Mouse (Mus musculus): ENCODE measurements at regions not wholly inside any gene's neighbourhood (a gene's known extent, or its start where the extent isn't known, plus 50 kb on each side); places are given as distances from the start of the nearest gene placed in this dataset.

DNA sequence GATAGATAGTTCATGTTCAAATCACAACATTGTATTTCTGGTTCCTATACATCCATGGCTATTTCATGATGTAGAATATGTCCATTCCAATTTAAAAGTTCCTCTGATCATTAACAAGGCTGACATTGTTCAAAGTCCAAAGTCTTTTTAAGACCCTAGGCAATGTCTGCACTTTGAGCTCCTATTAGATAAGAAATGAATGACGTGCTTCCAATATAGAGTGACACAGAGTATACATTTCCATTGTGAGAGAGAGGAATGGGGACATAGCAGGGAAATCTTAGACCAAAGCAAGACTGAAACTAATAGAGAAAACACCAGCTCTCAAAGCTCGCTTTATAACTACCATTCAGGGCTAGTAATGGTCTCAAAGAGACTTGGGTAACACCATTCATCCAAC is 153.5 kb downstream of the Mex3b start:
- no peak for DNase-seq (ENCODE audit: low spot score in 2 of 2)

GRCm38 (mm10) chr7:83023990-83024389 is 156.9 kb downstream of the Mex3b start:
- no peak for DNase-seq (ENCODE audit: low spot score in 2 of 2)

GRCm38 (mm10) chr7:83031101-83031500 is 164.0 kb downstream of the Mex3b start:
- DNase-seq (ENCODE audit: low spot score in 2 of 2): no peak

DNA sequence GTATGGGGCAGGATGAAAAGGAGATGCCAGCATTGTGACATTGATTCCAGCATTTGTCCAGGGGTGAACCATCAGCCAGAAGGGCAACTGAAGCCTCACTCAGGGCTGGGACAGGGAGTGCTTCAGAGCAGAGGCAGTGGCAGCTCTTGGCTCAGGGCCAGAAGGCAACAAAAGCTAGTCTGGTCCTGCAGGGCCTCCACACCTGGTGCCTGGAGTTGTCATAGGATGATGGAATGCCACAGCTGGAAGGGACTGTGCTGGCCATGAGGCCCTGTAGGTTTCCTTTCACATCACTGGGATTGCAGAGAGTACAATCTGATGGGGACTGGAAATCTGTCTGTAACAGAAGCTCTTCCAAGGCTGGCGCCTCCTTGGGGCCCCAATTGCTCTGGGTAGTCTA is 164.9 kb downstream of the Mex3b start:
- DNase-seq (ENCODE audit: low spot score in 2 of 2): no peak

DNA sequence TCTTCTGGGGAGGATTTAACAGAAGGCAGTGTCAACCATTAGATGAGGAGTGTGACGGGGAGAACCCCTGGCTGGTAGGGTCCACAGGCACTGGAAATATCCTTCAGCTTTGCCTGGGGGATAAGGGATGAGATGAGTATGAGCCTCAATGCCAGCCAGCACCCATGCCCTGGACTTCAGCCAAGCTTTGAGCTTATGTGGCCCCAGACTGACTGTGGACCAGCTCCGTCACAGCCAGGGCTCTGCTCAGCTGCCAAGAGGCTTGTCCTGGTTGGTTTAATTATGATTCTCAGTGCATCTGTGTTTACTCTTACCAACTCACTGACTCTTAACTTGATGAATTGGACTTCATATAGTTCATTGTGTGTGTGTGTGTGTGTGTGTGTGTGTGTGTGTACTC is 165.8 kb downstream of the Mex3b start:
- DNase-seq (ENCODE audit: low spot score in 2 of 2): no peak

DNA sequence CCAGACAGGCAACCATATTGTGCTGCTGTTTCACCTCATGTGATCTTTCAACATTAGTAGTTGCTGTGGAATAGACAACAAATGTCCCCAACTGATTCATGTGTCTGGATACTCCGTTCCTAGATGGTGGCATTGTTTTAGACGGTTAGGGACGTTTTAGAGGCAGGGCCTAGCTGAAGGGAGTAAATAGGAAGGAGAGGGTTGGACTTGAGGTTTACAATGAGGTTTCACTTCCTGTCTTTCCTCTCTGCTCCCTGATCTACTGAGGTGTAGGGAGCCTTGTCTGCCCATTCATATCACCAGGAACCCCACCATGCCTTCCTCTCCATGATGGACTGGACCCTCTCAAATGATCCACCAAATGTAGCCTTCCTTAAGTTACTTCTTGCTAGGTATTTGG is 168.1 kb downstream of the Mex3b start:
- no peak for DNase-seq (ENCODE audit: low spot score in 2 of 2)

GRCm38 (mm10) chr7:83036397-83036796 is 169.3 kb downstream of the Mex3b start:
- no peak for DNase-seq (ENCODE audit: low spot score in 2 of 2)

DNA sequence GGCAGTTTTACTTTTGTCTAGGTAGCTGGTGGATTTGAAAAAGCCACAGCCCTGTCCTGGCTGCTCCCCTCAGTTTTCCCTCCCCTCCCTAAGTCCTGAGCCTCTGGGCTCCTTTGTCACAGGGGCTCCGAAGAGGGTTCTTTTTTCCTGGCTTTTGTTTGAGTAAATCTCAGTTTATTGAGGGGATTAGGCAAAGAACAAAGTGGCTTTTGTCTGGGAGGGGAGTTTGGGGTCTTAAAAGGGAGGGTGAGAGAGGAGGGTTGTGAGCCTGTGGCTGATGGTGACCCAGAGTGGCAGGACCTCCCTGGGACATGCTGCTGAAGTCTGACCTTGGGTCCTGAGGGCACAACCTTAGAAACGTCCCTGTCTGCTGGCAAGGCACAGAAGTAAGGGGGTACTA is 170.0 kb downstream of the Mex3b start:
- no peak for DNase-seq (ENCODE audit: low spot score in 2 of 2)

DNA sequence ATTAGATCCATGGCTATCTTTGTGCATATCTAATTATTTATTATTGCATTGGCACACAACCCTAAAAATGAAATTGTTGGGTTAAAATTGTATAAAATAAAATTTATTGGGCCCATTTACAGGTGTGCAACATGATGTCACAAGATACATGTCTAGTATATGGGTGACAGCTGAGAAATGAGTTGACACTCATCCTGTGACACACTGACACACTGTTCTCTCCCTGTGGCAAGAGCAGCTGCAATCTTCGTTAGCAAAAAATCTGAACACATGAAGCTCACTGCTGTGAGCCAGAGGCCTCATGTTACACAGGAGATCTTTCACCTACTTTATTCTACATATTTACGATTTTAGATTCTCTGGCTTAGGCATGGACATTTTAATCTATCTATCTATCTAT is 170.6 kb downstream of the Mex3b start:
- DNase-seq (ENCODE audit: low spot score in 2 of 2): no peak

DNA sequence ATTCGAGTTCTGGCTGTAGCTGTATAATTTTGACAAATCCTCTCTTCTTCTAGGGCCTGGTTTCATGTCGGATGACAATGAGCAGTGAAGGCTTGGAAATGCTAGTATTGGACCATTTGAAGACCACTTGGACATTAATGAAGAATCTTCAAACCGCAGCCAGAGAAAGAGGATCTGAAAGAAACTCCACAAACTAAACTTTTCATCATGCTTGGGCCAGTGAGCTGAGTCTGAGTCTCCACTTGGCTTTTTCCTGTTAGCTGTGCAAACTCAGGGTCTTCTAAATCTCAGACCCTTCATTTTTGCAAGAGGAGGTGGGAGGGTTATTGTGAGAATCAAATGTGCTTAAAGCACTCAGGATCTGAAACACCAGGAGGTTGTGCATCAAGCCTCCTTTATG is 176.6 kb downstream of the Mex3b start:
- DNase-seq (ENCODE audit: low spot score in 2 of 2): no peak

- no peak for DNase-seq (ENCODE audit: low spot score in 2 of 2)
Observed at GRCm38 (mm10) chr7:83045266-83045665, 178.1 kb downstream of the Mex3b start.

DNA sequence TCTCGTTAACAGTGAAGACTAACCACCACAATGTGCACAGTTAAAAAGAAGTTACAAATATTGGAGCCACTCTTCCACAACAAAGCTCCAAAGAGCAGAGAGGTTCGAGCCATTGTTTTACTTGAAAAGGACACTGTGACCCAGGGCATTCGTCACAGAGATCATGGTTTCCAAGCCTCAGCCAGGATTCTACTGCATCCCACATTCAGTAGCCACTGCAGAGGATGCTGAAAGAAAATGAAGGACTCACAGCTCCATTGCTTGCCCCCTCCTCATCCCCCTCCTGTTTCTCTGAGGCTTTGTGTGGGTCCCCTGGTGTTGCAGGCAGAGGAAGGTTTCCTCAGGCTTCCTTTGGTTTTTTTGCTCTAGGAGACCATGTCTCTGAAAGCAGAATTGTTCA is 182.9 kb downstream of the Mex3b start:
- no peak for DNase-seq (ENCODE audit: low spot score in 2 of 2)

- no peak for DNase-seq (ENCODE audit: low spot score in 2 of 2)
Observed at GRCm38 (mm10) chr7:83050833-83051497, 183.8 kb downstream of the Mex3b start.

GRCm38 (mm10) chr7:83056101-83056935 is 189.2 kb downstream of the Mex3b start:
- peak; percentile 10 to 38 for DNase-seq (ENCODE audit: low spot score in 2 of 2)

DNA sequence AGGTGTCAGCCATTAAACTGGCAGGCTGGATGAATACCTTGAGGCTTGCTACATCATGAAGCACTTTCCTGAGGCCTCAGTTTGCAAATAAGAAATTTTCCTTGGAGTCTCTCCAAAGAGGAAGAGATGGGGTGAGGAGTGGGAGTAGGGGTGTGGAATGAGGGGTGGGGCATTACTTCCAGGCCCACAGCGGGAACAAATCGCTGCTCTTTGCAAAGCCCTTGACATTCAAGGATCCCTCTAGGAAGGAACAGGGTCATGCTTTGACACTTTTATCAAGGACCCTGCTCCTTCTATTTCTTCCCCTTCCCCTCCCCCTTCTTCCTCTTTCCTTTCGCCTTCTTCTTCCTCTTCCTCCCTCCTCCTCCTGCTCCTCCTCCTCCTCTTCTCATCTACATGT is 193.2 kb downstream of the Mex3b start:
- DNase-seq (ENCODE audit: low spot score in 2 of 2): no peak

DNA sequence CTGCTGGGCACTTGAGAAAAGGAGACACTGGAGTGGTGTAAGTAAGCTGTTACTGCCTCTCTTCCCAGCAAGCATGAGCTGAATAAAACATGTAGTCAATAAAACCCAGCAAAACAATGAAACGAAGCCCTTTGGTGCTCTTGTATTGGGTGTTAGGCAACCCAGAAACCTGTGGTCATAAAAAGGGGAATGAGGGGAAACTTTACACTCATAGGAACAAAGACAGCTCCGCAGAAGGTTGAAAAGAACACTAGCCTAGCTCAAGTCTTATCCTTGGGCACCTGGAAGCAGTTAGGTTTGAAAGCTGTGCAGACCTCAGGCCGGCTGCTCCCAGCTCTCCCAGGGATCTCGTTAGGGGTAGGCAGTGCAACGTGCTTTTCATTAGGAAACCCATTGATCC is 193.6 kb downstream of the Mex3b start:
- no peak for DNase-seq (ENCODE audit: low spot score in 2 of 2)

DNA sequence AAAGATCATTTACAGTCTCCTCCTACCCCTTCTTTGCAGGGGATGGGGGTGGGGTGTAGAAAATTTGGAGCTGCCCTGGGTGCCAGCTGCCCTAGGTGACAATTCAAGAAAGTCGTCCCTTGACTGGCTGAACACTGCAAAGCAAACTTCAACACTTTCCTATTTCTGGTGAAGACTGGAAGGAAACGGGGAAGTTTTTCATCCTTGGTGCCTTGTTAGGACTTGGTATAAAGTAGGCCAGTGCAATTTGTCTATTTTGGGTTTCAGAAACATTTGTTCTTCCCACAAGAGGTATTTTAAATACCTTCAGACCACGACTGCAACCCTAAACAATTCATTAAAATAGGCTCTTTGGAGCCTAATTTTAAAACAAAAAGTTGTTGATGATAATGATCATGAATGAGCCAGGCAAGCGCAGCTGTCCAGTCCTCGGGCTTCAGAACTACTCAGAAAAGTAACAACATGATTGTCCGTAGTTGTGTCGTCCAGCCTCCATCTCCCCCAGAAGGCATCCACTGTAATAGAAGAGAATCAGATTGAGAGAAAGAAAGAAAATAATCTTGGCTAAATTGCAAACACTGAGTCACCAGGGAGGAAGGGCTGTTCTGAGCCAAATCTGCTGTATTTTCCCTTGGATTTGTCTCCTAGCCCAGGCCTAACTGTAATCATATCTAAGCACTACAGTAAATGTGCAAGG is 194.2 kb downstream of the Mex3b start:
- DNase-seq (ENCODE audit: low spot score in 2 of 2): peak; percentile 19

GRCm38 (mm10) chr7:83061894-83062477 is 194.9 kb downstream of the Mex3b start:
- no peak for DNase-seq (ENCODE audit: low spot score in 2 of 2)

GRCm38 (mm10) chr7:83063559-83063958 is 196.4 kb downstream of the Mex3b start:
- no peak for DNase-seq (ENCODE audit: low spot score in 2 of 2)

GRCm38 (mm10) chr7:83065341-83065740 is 198.2 kb downstream of the Mex3b start:
- no peak for DNase-seq (ENCODE audit: low spot score in 2 of 2)

DNA sequence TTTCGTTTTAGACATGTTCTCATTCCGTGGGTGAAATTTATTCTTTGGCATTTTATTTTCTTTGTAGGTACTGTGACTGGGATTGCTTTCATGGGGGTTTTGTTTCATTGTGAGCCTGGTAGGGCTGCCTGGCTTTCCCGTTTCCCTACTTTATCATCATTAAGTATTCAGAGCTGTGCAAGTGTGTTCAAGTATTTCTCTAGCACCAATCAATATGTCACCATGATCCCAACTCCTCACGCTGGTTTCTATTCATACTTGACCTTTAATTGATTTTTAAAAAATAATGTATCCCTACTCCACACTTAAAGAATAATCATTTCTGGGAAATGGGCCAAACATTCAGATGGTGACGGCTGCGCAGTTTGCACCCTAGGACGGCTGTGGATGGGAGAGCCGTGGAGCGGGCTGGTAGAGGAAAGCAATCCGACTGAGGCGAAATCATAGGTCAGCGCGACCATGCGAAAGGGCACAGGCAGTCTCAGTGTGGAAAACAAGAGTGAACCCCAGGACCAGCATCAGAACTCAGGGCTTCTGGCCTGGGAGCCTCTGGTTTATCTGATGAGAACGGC is 207.4 kb downstream of the Mex3b start:
- no peak for DNase-seq (ENCODE audit: low spot score in 2 of 2)

All from left cerebral cortex, adult 18-20 months (tissue).